Mouse (Mus musculus): ENCODE measurements at regions not wholly inside any gene's neighbourhood (a gene's known extent, or its start where the extent isn't known, plus 50 kb on each side); places are given as distances from the start of the nearest gene placed in this dataset.
"Not testable (repeated sequence)": the region's sequence is repeated elsewhere in the genome, so short reads cannot be mapped to it uniquely, and the experiment has no call there.

GRCm38 (mm10) chr13:52341981-52342380 lies 189.1 kb downstream of the Diras2 start:
- DNase-seq, result no peak

- DNase-seq, result no peak
Measured at GRCm38 (mm10) chr13:52344383-52344782, 186.7 kb downstream of the Diras2 start.

GRCm38 (mm10) chr13:52344853-52345252 lies 186.2 kb downstream of the Diras2 start:
- no peak for DNase-seq

- DNase-seq, result no peak
Measured at GRCm38 (mm10) chr13:52345375-52346026, 185.6 kb downstream of the Diras2 start.

- no peak for DNase-seq
Measured at GRCm38 (mm10) chr13:52346027-52346375, 185.1 kb downstream of the Diras2 start.

GRCm38 (mm10) chr13:52347631-52348030 lies 183.4 kb downstream of the Diras2 start:
- DNase-seq, result no peak

- no peak for DNase-seq
Measured at GRCm38 (mm10) chr13:52349606-52350005, 181.5 kb downstream of the Diras2 start.

- peak; percentile 10 to 11 for DNase-seq
Measured at GRCm38 (mm10) chr13:52352576-52352975, 178.5 kb downstream of the Diras2 start.

- no peak for DNase-seq
Measured at GRCm38 (mm10) chr13:52353437-52353836, 177.6 kb downstream of the Diras2 start.

- DNase-seq, result no peak
Measured at GRCm38 (mm10) chr13:52353966-52354365, 177.1 kb downstream of the Diras2 start.

GRCm38 (mm10) chr13:52355921-52356320 lies 175.2 kb downstream of the Diras2 start:
- DNase-seq, result not testable (repeated sequence)

GRCm38 (mm10) chr13:52359332-52359731 lies 171.7 kb downstream of the Diras2 start:
- DNase-seq, result not testable (repeated sequence)

- DNase-seq, result no peak
Measured at GRCm38 (mm10) chr13:52361177-52361846, 169.8 kb downstream of the Diras2 start.

- no peak for DNase-seq
Measured at GRCm38 (mm10) chr13:52362266-52362665, 168.8 kb downstream of the Diras2 start.

- no peak for DNase-seq
Measured at GRCm38 (mm10) chr13:52369851-52370250, 161.2 kb downstream of the Diras2 start.

- no peak for DNase-seq
Measured at GRCm38 (mm10) chr13:52371986-52372385, 159.1 kb downstream of the Diras2 start.

- DNase-seq, result no peak
Measured at GRCm38 (mm10) chr13:52374781-52375180, 156.3 kb downstream of the Diras2 start.

- no peak for DNase-seq
Measured at GRCm38 (mm10) chr13:52378236-52378635, 152.8 kb downstream of the Diras2 start.

GRCm38 (mm10) chr13:52389271-52389670 lies 141.8 kb downstream of the Diras2 start:
- DNase-seq, result no peak

GRCm38 (mm10) chr13:52395786-52396185 lies 135.3 kb downstream of the Diras2 start:
- no peak for DNase-seq

GRCm38 (mm10) chr13:52398344-52398743 lies 132.7 kb downstream of the Diras2 start:
- DNase-seq, result no peak

- DNase-seq, result no peak
Measured at GRCm38 (mm10) chr13:52399143-52399542, 131.9 kb downstream of the Diras2 start.

- no peak for DNase-seq
Measured at GRCm38 (mm10) chr13:52403805-52404204, 127.3 kb downstream of the Diras2 start.

GRCm38 (mm10) chr13:52416301-52416700 lies 114.8 kb downstream of the Diras2 start:
- no peak for DNase-seq

- no peak for DNase-seq
Measured at GRCm38 (mm10) chr13:52422456-52422855, 108.6 kb downstream of the Diras2 start.

All from kidney, postnatal 4 days (tissue).